Mouse (Mus musculus): ENCODE measurements at regions not wholly inside any gene's neighbourhood (a gene's known extent, or its start where the extent isn't known, plus 50 kb on each side); places are given as distances from the start of the nearest gene placed in this dataset.

GRCm38 (mm10) chr12:25613473-25613872 lies 516.5 kb upstream of the Id2 start:
- Histone ChIP-seq H3K27me3 (ENCODE audit: control insufficient read depth, insufficient read depth, low read length) (no peaks in the 10 kb centered on the region), H3K36me3 (ENCODE audit: control insufficient read depth, insufficient read depth, low read length) (no peaks in the 10 kb centered on the region), H3K9me3 (ENCODE audit: control insufficient read depth, low read length) (no peaks in the 10 kb centered on the region), H3K9ac (ENCODE audit: low read length) (no peak overlapping the region), H3K4me1 (replicated peaks; ENCODE audit: control insufficient read depth, insufficient read depth, low read length) (no peaks in the 10 kb centered on the region), H3K27ac (ENCODE audit: low read depth, low read length) (no peak overlapping the region), H3K4me2 (ENCODE audit: low read depth, low read length, severe bottlenecking) (no peak overlapping the region), H3K4me3 (ENCODE audit: low read depth, low read length) (no peak overlapping the region)
- no peak for DNase-seq (ENCODE audit: low spot score)
- no peak for ATAC-seq (replicated peaks; ENCODE audit: low FRiP score)

DNA sequence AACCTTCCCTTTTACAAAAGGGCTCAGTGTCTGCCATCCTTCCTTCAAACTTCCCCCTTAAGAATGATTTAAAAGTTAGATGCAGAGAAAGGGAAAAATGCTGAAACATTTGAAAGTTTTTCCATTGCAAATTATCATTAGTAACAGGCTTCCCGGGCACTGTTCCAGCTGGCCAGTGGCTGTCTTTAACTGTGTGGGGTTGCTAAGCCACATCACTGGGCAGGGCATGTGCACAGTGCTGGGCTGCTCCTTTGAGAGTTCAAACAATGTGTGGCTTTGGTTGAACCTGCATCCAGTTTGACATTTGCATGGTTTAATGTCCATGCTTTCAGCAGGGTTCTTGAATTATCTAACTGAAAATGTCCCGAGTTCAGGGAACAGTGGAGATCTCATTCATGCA lies 512.1 kb upstream of the Id2 start:
- Histone ChIP-seq H3K4me3 (ENCODE audit: low read depth, low read length) (no peak overlapping the region), H3K27ac (ENCODE audit: low read depth, low read length) (no peak overlapping the region), H3K9ac (ENCODE audit: low read length) (no peak overlapping the region), H3K4me1 (replicated peaks; ENCODE audit: control insufficient read depth, insufficient read depth, low read length) (no peaks in the 10 kb centered on the region), H3K36me3 (ENCODE audit: control insufficient read depth, insufficient read depth, low read length) (no peaks in the 10 kb centered on the region), H3K4me2 (ENCODE audit: low read depth, low read length, severe bottlenecking) (no peak overlapping the region), H3K9me3 (ENCODE audit: control insufficient read depth, low read length) (no peaks in the 10 kb centered on the region), H3K27me3 (ENCODE audit: control insufficient read depth, insufficient read depth, low read length) (no peaks in the 10 kb centered on the region)
- ATAC-seq (replicated peaks; ENCODE audit: low FRiP score), result no peak
- WGBS, result 71% methylated on average over 2 of the region's 2 CpGs
- DNase-seq (ENCODE audit: low spot score), result no peak

- Histone ChIP-seq H3K27me3 (ENCODE audit: control insufficient read depth, insufficient read depth, low read length) (no peaks in the 10 kb centered on the region), H3K4me2 (ENCODE audit: low read depth, low read length, severe bottlenecking) (no peak overlapping the region), H3K4me1 (replicated peaks; ENCODE audit: control insufficient read depth, insufficient read depth, low read length) (no peaks in the 10 kb centered on the region), H3K27ac (ENCODE audit: low read depth, low read length) (no peak overlapping the region), H3K9me3 (ENCODE audit: control insufficient read depth, low read length) (no peaks in the 10 kb centered on the region), H3K4me3 (ENCODE audit: low read depth, low read length) (no peak overlapping the region), H3K36me3 (ENCODE audit: control insufficient read depth, insufficient read depth, low read length) (no peaks in the 10 kb centered on the region), H3K9ac (ENCODE audit: low read length) (no peak overlapping the region)
- 86% methylated on average over 3 of the region's 3 CpGs for WGBS
- no peak for ATAC-seq (replicated peaks; ENCODE audit: low FRiP score)
- DNase-seq (ENCODE audit: low spot score), result no peak
These were observed 508.5 kb upstream of the Id2 start for GRCm38 (mm10) chr12:25605396-25605795.

DNA sequence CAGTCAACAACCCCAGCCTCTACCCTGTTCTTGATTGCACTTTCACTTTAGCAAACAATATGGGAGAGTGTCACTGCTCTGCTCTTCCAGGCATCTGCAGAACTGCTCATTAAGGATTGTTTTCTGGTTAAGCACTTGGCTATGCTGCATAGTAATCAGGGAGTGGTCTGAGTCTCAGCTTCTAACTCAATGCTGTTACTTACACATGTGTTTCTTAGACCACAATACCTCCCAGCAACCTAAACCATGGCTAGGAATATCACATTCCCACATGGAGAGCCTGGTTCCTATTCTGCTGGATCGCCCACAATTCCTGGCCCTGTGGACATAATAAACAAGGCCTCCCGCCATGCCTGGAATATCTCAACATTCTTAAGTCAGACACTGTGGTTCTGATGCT lies 493.3 kb upstream of the Id2 start:
- H3K4me2 ChIP-seq (ENCODE audit: low read depth, low read length, severe bottlenecking), result no peak overlapping the region
- DNase-seq (ENCODE audit: low spot score) (no peak), ATAC-seq (replicated peaks; ENCODE audit: low FRiP score) (no peak)
- no peaks in the 10 kb centered on the region for H3K9me3 ChIP-seq (ENCODE audit: control insufficient read depth, low read length)
- no peaks in the 10 kb centered on the region for H3K4me1 ChIP-seq (replicated peaks; ENCODE audit: control insufficient read depth, insufficient read depth, low read length)
- no peak overlapping the region for H3K27ac ChIP-seq (ENCODE audit: low read depth, low read length)
- no peaks in the 10 kb centered on the region for H3K36me3 ChIP-seq (ENCODE audit: control insufficient read depth, insufficient read depth, low read length)
- 86% methylated on average over 2 of the region's 2 CpGs for WGBS
- no peaks in the 10 kb centered on the region for H3K27me3 ChIP-seq (ENCODE audit: control insufficient read depth, insufficient read depth, low read length)
- H3K4me3 ChIP-seq (ENCODE audit: low read depth, low read length), result no peak overlapping the region
- no peak overlapping the region for H3K9ac ChIP-seq (ENCODE audit: low read length)

DNA sequence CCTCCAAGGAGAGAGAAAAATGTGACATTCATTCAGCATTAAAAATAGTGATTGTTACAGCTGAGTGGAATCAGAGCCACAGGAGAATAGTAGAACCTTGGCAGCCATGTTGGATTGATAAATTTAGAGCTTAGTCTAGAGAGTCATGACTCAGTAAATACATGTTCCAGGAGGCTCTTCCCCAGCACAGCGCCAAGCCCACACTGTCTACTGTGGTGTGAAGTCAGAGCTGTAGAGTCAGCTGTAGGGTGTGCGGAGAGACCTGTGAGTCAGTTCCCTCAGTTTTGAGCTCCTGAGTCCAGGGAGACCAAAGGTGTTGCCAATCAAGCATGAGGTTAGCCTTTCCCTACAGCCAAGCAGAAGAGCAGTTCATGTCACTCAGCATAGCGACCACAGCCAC lies 488.8 kb upstream of the Id2 start:
- DNase-seq (ENCODE audit: low spot score), result no peak
- Histone ChIP-seq H3K27ac (ENCODE audit: low read depth, low read length) (no peak overlapping the region), H3K9me3 (ENCODE audit: control insufficient read depth, low read length) (no peaks in the 10 kb centered on the region), H3K4me3 (ENCODE audit: low read depth, low read length) (no peak overlapping the region), H3K27me3 (ENCODE audit: control insufficient read depth, insufficient read depth, low read length) (no peaks in the 10 kb centered on the region), H3K9ac (ENCODE audit: low read length) (no peak overlapping the region), H3K4me1 (replicated peaks; ENCODE audit: control insufficient read depth, insufficient read depth, low read length) (no peaks in the 10 kb centered on the region), H3K36me3 (ENCODE audit: control insufficient read depth, insufficient read depth, low read length) (no peaks in the 10 kb centered on the region), H3K4me2 (ENCODE audit: low read depth, low read length, severe bottlenecking) (no peak overlapping the region)
- ATAC-seq (replicated peaks; ENCODE audit: low FRiP score), result no peak
- WGBS, result 93% methylated on average over 3 of the region's 3 CpGs

- H3K4me3 ChIP-seq (ENCODE audit: low read depth, low read length), result no peak overlapping the region
- H3K36me3 ChIP-seq (ENCODE audit: control insufficient read depth, insufficient read depth, low read length), result no peaks in the 10 kb centered on the region
- no peaks in the 10 kb centered on the region for H3K27me3 ChIP-seq (ENCODE audit: control insufficient read depth, insufficient read depth, low read length)
- H3K9ac ChIP-seq (ENCODE audit: low read length), result no peak overlapping the region
- no peaks in the 10 kb centered on the region for H3K4me1 ChIP-seq (replicated peaks; ENCODE audit: control insufficient read depth, insufficient read depth, low read length)
- no peak overlapping the region for H3K4me2 ChIP-seq (ENCODE audit: low read depth, low read length, severe bottlenecking)
- ATAC-seq (replicated peaks; ENCODE audit: low FRiP score) (no peak), DNase-seq (ENCODE audit: low spot score) (no peak)
- WGBS, result 90% methylated on average over 8 of the region's 8 CpGs
- H3K27ac ChIP-seq (ENCODE audit: low read depth, low read length), result no peak overlapping the region
- no peaks in the 10 kb centered on the region for H3K9me3 ChIP-seq (ENCODE audit: control insufficient read depth, low read length)
These were observed 482.5 kb upstream of the Id2 start for GRCm38 (mm10) chr12:25579407-25579806.

GRCm38 (mm10) chr12:25565131-25565530 lies 468.2 kb upstream of the Id2 start:
- ATAC-seq (replicated peaks; ENCODE audit: low FRiP score), result no peak
- Histone ChIP-seq H3K9me3 (ENCODE audit: control insufficient read depth, low read length) (no peaks in the 10 kb centered on the region), H3K27me3 (ENCODE audit: control insufficient read depth, insufficient read depth, low read length) (no peaks in the 10 kb centered on the region), H3K4me3 (ENCODE audit: low read depth, low read length) (no peak overlapping the region), H3K4me1 (replicated peaks; ENCODE audit: control insufficient read depth, insufficient read depth, low read length) (no peaks in the 10 kb centered on the region), H3K9ac (ENCODE audit: low read length) (no peak overlapping the region), H3K27ac (ENCODE audit: low read depth, low read length) (no peak overlapping the region), H3K36me3 (ENCODE audit: control insufficient read depth, insufficient read depth, low read length) (no peaks in the 10 kb centered on the region), H3K4me2 (ENCODE audit: low read depth, low read length, severe bottlenecking) (no peak overlapping the region)
- WGBS, result 85% methylated on average over 2 of the region's 2 CpGs
- no peak for DNase-seq (ENCODE audit: low spot score)

- H3K4me3 ChIP-seq (ENCODE audit: low read depth, low read length), result no peak overlapping the region
- no peaks in the 10 kb centered on the region for H3K36me3 ChIP-seq (ENCODE audit: control insufficient read depth, insufficient read depth, low read length)
- H3K9ac ChIP-seq (ENCODE audit: low read length), result no peak overlapping the region
- no peak overlapping the region for H3K4me2 ChIP-seq (ENCODE audit: low read depth, low read length, severe bottlenecking)
- H3K4me1 ChIP-seq (replicated peaks; ENCODE audit: control insufficient read depth, insufficient read depth, low read length), result no peaks in the 10 kb centered on the region
- H3K27ac ChIP-seq (ENCODE audit: low read depth, low read length), result no peak overlapping the region
- no peaks in the 10 kb centered on the region for H3K27me3 ChIP-seq (ENCODE audit: control insufficient read depth, insufficient read depth, low read length)
- no peak for DNase-seq (ENCODE audit: low spot score)
- no peak for ATAC-seq (replicated peaks; ENCODE audit: low FRiP score)
- H3K9me3 ChIP-seq (ENCODE audit: control insufficient read depth, low read length), result no peaks in the 10 kb centered on the region
These were observed 462.7 kb upstream of the Id2 start for GRCm38 (mm10) chr12:25559601-25560000.

DNA sequence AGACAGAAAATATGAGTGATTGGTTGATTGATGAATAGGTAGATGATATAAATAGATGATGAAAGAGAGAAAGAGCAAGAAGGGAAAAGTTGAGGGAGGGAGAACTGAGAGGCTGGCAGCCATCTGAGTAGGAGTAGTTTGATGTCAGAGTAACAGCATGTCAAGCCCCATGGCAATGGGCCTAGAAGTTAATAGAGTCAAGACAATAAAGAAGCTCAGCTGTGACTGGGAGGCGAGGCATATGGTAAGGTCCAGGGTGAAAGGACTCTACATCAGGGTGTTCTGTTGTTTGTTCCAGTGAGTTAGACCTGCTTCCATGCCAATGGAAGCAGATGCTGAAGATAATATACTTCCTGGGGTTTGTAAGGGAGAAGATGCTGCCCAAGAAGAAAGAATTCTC lies 456.7 kb upstream of the Id2 start:
- Histone ChIP-seq H3K27me3 (ENCODE audit: control insufficient read depth, insufficient read depth, low read length) (no peaks in the 10 kb centered on the region), H3K9ac (ENCODE audit: low read length) (no peak overlapping the region), H3K36me3 (ENCODE audit: control insufficient read depth, insufficient read depth, low read length) (no peaks in the 10 kb centered on the region), H3K27ac (ENCODE audit: low read depth, low read length) (no peak overlapping the region), H3K9me3 (ENCODE audit: control insufficient read depth, low read length) (no peaks in the 10 kb centered on the region), H3K4me1 (replicated peaks; ENCODE audit: control insufficient read depth, insufficient read depth, low read length) (no peaks in the 10 kb centered on the region), H3K4me3 (ENCODE audit: low read depth, low read length) (no peak overlapping the region), H3K4me2 (ENCODE audit: low read depth, low read length, severe bottlenecking) (no peak overlapping the region)
- 94% methylated on average over 1 of the region's 1 CpGs for WGBS
- no peak for ATAC-seq (replicated peaks; ENCODE audit: low FRiP score)
- DNase-seq (ENCODE audit: low spot score), result no peak
